Mouse (Mus musculus) kidney, embryonic 14.5 days (tissue): ENCODE results near the gene Cstf2. TPM values are rescaled to one million over a fixed set of nuclear protein-coding genes. Genes with fewer than 3 reads are reported as not detected.

Source experiments
- ATAC-seq: fragments of 200-750 bp; cut with Nextera tagmentation; 2 replicates; pipeline ENCODE4 v1.8.0; 2017; ENCODE audit warnings: moderate number of reproducible peaks, mild to moderate bottlenecking, moderate TSS enrichment, moderate library complexity; ENCODE audit not compliant: low FRiP score, low TSS enrichment
- H3K27ac ChIP-seq: fragments of 300-500 bp; sonication (generic); 2 replicates; pipeline ENCODE4 v1.5.1; 2014; ENCODE audit warnings: low read depth, mild to moderate bottlenecking, low read length, moderate library complexity, mixed read lengths
- H3K27me3 ChIP-seq: fragments of 300-500 bp; sonication (generic); 2 replicates; pipeline ENCODE4 v1.6.1; 2014; ENCODE audit warnings: mild to moderate bottlenecking, low read length; ENCODE audit not compliant: control insufficient read depth, insufficient read depth
- H3K36me3 ChIP-seq: fragments of 300-500 bp; sonication (generic); 2 replicates; pipeline ENCODE4 v1.6.1; 2014; ENCODE audit warnings: low read length, mixed read lengths; ENCODE audit not compliant: control insufficient read depth, insufficient read depth
- H3K4me1 ChIP-seq: fragments of 300-500 bp; sonication (generic); 2 replicates; pipeline ENCODE4 v1.6.1; 2014; ENCODE audit warnings: low read length, mixed read lengths; ENCODE audit not compliant: control insufficient read depth, insufficient read depth
- H3K4me2 ChIP-seq: fragments of 300-500 bp; sonication (generic); replicated peaks from 2 replicates; pipeline ENCODE4 v1.6.1; 2014; ENCODE audit warnings: low read depth, mild to moderate bottlenecking, low read length
- H3K4me3 ChIP-seq: fragments of 300-500 bp; sonication (generic); 2 replicates; pipeline ENCODE4 v1.5.1; 2014; ENCODE audit warnings: mild to moderate bottlenecking, low read length
- H3K9ac ChIP-seq: fragments of 300-500 bp; sonication (generic); 2 replicates; pipeline ENCODE4 v1.6.1; 2014; ENCODE audit warnings: low read depth, mild to moderate bottlenecking, low read length, moderate library complexity
- H3K9me3 ChIP-seq: fragments of 300-500 bp; sonication (generic); 2 replicates; pipeline ENCODE4 v1.6.1; 2016; ENCODE audit warnings: low read length; ENCODE audit not compliant: control insufficient read depth
- WGBS: fragments of 180-500 bp; shearing (Covaris S2); extraction: QIAGEN DNeasy Blood & Tissue Kit; methylation state at CpG from one replicate; pipeline ENCODE4 v1.1.7; 2014; 5-methylcytosine and 5-hydroxymethylcytosine counted together
- polyA plus RNA-seq: library from polyadenylated mRNA; unstranded; fragments of >200 nt; fragmentation: Nextera tagmentation; extraction: Ambion mirVana; gene quantifications from 2 replicates; pipeline ENCODE4 v1.2.1, GENCODE M21; 2014

Gene Cstf2
- 32.7 and 58.5 TPM in 2 replicates for polyA plus RNA-seq

- H3K36me3 ChIP-seq, result peaks cover 12% of the 10 kb centered on the region; the same call in 1 of the 2 replicates
- H3K4me2 ChIP-seq, result peak within 1 kb of the TSS; percentile 40
- peak within 1 kb of the TSS; percentile 54 for H3K4me3 ChIP-seq
- H3K9me3 ChIP-seq, result no peaks in the 10 kb centered on the region
- ATAC-seq, result peak; percentile 98
- H3K27me3 ChIP-seq, result no peaks in the 10 kb centered on the region
- peak within 1 kb of the TSS; percentile 79; the same call in 1 of the 2 replicates for H3K27ac ChIP-seq
- H3K4me1 ChIP-seq, result no peaks in the 10 kb centered on the region
- 36% methylated on average over 54 of the region's 77 CpGs for whole genome bisulfite sequencing
- H3K9ac ChIP-seq, result peak within 1 kb of the TSS; percentile 69
Measured at GRCm38 (mm10) chrX:134058987-134059712, at the start of gene Cstf2. Gene Cstf2 (plus strand): TSS chrX:134059187.

- peak; percentile 87; the same call in 1 of the 2 replicates for ATAC-seq
- H3K9ac ChIP-seq, result no peak overlapping the region
- H3K4me2 ChIP-seq, result no peak overlapping the region
- H3K4me3 ChIP-seq, result no peak overlapping the region
- WGBS, result 18% methylated on average over 9 of the region's 9 CpGs
- no peaks in the 10 kb centered on the region for H3K27me3 ChIP-seq
- H3K36me3 ChIP-seq, result no peaks in the 10 kb centered on the region
- H3K4me1 ChIP-seq, result no peaks in the 10 kb centered on the region
- H3K9me3 ChIP-seq, result no peaks in the 10 kb centered on the region
- H3K27ac ChIP-seq, result no peak overlapping the region
Measured at GRCm38 (mm10) chrX:134019005-134019404, 40.0 kb upstream of the Cstf2 start.

GRCm38 (mm10) chrX:134020664-134021063 is 38.3 kb upstream of the Cstf2 start:
- H3K4me1 ChIP-seq, result no peaks in the 10 kb centered on the region
- H3K9me3 ChIP-seq, result no peaks in the 10 kb centered on the region
- 46% methylated on average over 5 of the region's 5 CpGs for WGBS
- H3K9ac ChIP-seq, result no peak overlapping the region
- no peaks in the 10 kb centered on the region for H3K27me3 ChIP-seq
- H3K27ac ChIP-seq, result no peak overlapping the region
- ATAC-seq, result no peak
- no peak overlapping the region for H3K4me3 ChIP-seq
- H3K36me3 ChIP-seq, result no peaks in the 10 kb centered on the region
- no peak overlapping the region for H3K4me2 ChIP-seq

- 73% methylated on average over 1 of the region's 1 CpGs for WGBS
- Histone ChIP-seq H3K4me1 (no peaks in the 10 kb centered on the region), H3K36me3 (no peaks in the 10 kb centered on the region), H3K27ac (no peak overlapping the region), H3K4me3 (no peak overlapping the region), H3K9me3 (no peaks in the 10 kb centered on the region), H3K9ac (no peak overlapping the region), H3K27me3 (no peaks in the 10 kb centered on the region), H3K4me2 (no peak overlapping the region)
- no peak for ATAC-seq
Measured at GRCm38 (mm10) chrX:134048994-134049393, 10.0 kb upstream of the Cstf2 start.

GRCm38 (mm10) chrX:134056897-134057296 is 2.1 kb upstream of the Cstf2 start:
- H3K36me3 ChIP-seq, result peaks cover 6% of the 10 kb centered on the region; the same call in 1 of the 2 replicates
- no peak overlapping the region for H3K4me2 ChIP-seq
- WGBS, result 86% methylated on average over 2 of the region's 2 CpGs
- H3K4me1 ChIP-seq, result no peaks in the 10 kb centered on the region
- H3K27ac ChIP-seq, result no peak overlapping the region
- ATAC-seq, result no peak
- no peaks in the 10 kb centered on the region for H3K9me3 ChIP-seq
- H3K9ac ChIP-seq, result no peak overlapping the region
- H3K27me3 ChIP-seq, result no peaks in the 10 kb centered on the region
- H3K4me3 ChIP-seq, result no peak overlapping the region

GRCm38 (mm10) chrX:134058040-134058875 is 729 bp upstream of the Cstf2 start:
- Histone ChIP-seq H3K36me3 (peaks cover 12% of the 10 kb centered on the region; the same call in 1 of the 2 replicates), H3K9ac (no peak overlapping the region), H3K27me3 (no peaks in the 10 kb centered on the region), H3K9me3 (no peaks in the 10 kb centered on the region), H3K4me2 (peak overlapping the region; percentile 27), H3K27ac (no peak overlapping the region), H3K4me1 (no peaks in the 10 kb centered on the region), H3K4me3 (peak overlapping the region; percentile 54)
- ATAC-seq, result no peak
- WGBS, result 77% methylated on average over 14 of the region's 14 CpGs

GRCm38 (mm10) chrX:134059764-134060163 is 777 bp downstream of the Cstf2 start:
- H3K4me3 ChIP-seq, result peak overlapping the region; percentile 54
- peak overlapping the region; percentile 69 for H3K9ac ChIP-seq
- no peak for ATAC-seq
- no peaks in the 10 kb centered on the region for H3K4me1 ChIP-seq
- H3K36me3 ChIP-seq, result peaks cover 18% of the 10 kb centered on the region; the same call in 1 of the 2 replicates
- no peaks in the 10 kb centered on the region for H3K9me3 ChIP-seq
- H3K4me2 ChIP-seq, result peak overlapping the region; percentile 40
- 22% methylated on average over 10 of the region's 10 CpGs for WGBS
- no peaks in the 10 kb centered on the region for H3K27me3 ChIP-seq
- H3K27ac ChIP-seq, result peak overlapping the region; percentile 79; the same call in 1 of the 2 replicates

GRCm38 (mm10) chrX:134085453-134085852 is 26.5 kb downstream of the Cstf2 start:
- no peak for ATAC-seq
- Histone ChIP-seq H3K4me2 (no peak overlapping the region), H3K9me3 (no peaks in the 10 kb centered on the region), H3K9ac (no peak overlapping the region), H3K36me3 (peaks cover 7% of the 10 kb centered on the region; the same call in 1 of the 2 replicates), H3K4me3 (no peak overlapping the region), H3K27ac (no peak overlapping the region), H3K4me1 (no peaks in the 10 kb centered on the region), H3K27me3 (no peaks in the 10 kb centered on the region)
- 86% methylated on average over 1 of the region's 1 CpGs for WGBS

- no peak overlapping the region for H3K27ac ChIP-seq
- no peak overlapping the region for H3K4me2 ChIP-seq
- WGBS, result 66% methylated on average over 2 of the region's 2 CpGs
- no peaks in the 10 kb centered on the region for H3K4me1 ChIP-seq
- no peak overlapping the region for H3K9ac ChIP-seq
- no peaks in the 10 kb centered on the region for H3K27me3 ChIP-seq
- no peaks in the 10 kb centered on the region for H3K36me3 ChIP-seq
- no peak overlapping the region for H3K4me3 ChIP-seq
- no peaks in the 10 kb centered on the region for H3K9me3 ChIP-seq
- no peak for ATAC-seq
Measured at GRCm38 (mm10) chrX:134102641-134103040, 43.7 kb downstream of the Cstf2 start.
